Mouse (Mus musculus): ENCODE results near the gene Tmem132d. TPM values are rescaled to one million over a fixed set of nuclear protein-coding genes. Genes with fewer than 3 reads are reported as not detected.

Gene Tmem132d
- total RNA-seq, 2 experiments from 2014 or later = 62.8 to 63.5 TPM

- intact Hi-C loops (cut with DNase I) = no loop called here
- no peak for DNase-seq (ENCODE audit: low spot score in 2 of 2)
These were observed 547.0 kb downstream of the Tmem132d start for GRCm38 (mm10) chr5:127885566-127886505.

DNA sequence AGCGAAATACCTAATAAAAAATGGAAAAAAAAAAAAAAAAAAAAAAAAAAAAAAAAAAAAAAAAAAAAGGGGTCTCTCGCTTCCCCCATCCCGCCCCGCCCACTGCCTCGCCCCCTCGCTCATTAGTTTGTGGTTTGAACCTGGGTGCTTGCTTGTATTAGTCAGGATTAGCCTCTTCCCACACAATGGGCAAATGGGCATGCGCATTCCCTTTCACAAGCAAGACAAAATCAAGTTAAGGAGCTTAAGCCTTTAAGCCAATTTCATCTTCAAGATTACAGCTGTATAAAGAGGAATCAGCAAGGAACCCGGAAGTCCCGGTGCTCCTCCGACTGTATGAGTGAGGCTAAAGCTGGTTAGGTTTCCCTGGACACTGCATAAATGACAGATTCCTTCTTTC lies 549.9 kb downstream of the Tmem132d start:
- DNase-seq (ENCODE audit: low spot score in 2 of 2) = no peak
- intact Hi-C loops (cut with DNase I) = no loop called here

- DNase-seq (ENCODE audit: low spot score in 2 of 2) = no peak
- intact Hi-C loops (cut with DNase I) = no loop called here
These were observed 558.4 kb downstream of the Tmem132d start for GRCm38 (mm10) chr5:127874461-127874860.

DNA sequence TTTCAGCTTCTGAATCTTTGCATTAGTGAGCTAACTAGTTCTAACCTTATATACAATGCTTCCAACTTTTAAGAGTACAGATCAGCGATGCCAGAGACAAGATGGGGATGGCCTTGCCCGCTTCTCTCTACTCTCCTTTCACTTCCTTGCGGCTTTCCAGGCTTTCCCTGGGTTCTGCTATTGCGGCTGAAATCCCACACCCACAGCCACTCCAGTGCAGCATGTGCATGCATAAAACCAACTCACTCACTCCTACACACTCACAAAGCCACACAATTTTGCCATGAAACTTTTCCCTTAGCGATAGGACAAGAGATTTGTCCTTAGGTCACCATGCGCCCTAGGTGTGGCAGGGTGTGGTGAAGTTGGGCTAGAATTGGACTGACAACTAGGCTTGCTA lies 567.7 kb downstream of the Tmem132d start:
- peak in 1 of 2 experiments; percentile 17 for DNase-seq (ENCODE audit: low spot score in 2 of 2)
- intact Hi-C loops (cut with DNase I) = no loop called here

DNA sequence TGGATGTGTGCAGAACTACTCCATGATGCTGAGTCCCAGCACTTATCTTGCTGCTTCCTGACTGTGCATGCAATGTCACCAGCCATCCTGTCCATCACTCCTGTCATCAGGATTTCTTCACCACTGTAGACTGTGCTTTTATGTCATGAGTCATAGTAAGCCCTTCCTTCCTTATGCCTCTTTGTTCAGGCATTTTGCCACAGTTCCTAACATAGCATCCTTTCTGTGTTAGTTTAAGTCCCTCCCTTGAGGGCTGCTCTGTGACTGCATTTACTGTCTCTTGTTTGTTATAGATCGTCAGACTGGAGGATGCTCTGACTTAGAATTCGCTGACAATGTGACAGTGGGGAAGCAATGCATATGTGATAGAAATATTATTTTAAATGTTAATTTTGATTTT lies 573.2 kb downstream of the Tmem132d start:
- DNase-seq (ENCODE audit: low spot score in 2 of 2) = no peak
- intact Hi-C loops (cut with DNase I) = no loop called here

DNA sequence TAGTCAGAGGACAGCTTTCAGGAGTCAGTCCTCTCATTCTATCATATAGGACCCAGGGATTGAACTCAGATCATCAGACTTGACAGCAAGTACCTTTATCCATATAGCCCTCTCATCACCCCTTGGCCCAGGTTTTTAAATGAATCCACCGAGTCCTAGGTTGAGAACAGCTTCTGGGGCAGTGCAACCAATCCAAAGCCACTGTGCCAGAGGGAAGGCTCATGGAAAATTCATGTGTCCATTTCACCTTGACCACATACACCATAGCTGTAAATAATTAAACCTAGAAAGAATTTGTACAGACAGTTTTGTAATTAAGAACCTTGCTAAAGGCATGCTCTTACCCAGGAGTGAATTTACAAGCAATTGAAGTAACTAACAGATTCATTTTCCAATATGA lies 580.6 kb downstream of the Tmem132d start:
- intact Hi-C loops (cut with DNase I) = no loop called here
- no peak for DNase-seq (ENCODE audit: low spot score in 2 of 2)

DNA sequence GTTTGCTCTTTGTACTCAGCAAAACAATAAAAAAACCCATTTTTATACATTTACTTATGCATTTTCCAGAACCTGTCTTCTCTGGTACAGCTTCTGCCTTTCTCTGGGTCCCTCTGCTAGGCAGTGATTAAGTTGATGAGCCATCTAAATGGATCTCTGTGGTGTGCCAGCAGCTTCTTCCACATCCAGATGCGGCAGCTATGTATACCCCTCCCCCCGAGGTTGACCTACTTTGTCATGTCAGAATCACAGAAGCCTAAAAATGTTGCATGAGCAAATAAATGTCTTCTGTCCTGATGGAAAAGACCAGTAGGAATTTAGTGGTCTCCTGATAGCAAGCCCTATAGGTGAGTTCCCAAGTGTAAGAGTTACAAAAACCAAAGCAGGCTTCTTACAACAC lies 601.1 kb downstream of the Tmem132d start:
- no peak for DNase-seq (ENCODE audit: low spot score in 2 of 2)

GRCm38 (mm10) chr5:127830831-127831230 lies 602.0 kb downstream of the Tmem132d start:
- no peak for DNase-seq (ENCODE audit: low spot score in 2 of 2)
- intact Hi-C loops (cut with DNase I) = no loop called here

More for the DNA sequence above, 601.1 kb downstream of the Tmem132d start:
- intact Hi-C loops (cut with DNase I) = no loop called here

- intact Hi-C loops (cut with DNase I) = loop anchor here (10.0 kb wide), 1 partner anchor 606 kb away; the partner anchor contains the start of gene Tmem132d
- DNase-seq (ENCODE audit: low spot score in 2 of 2) = peak in 1 of 2 experiments; percentile 18
These were observed 604.1 kb downstream of the Tmem132d start for GRCm38 (mm10) chr5:127828756-127829155.

GRCm38 (mm10) chr5:127821960-127822359 lies 610.9 kb downstream of the Tmem132d start:
- intact Hi-C loops (cut with DNase I) = loop anchor here (5.0 to 10.0 kb wide), 2 partner anchors 135 to 613 kb away; partner anchors contain the start of gene Tmem132d
- no peak for DNase-seq (ENCODE audit: low spot score in 2 of 2)

DNA sequence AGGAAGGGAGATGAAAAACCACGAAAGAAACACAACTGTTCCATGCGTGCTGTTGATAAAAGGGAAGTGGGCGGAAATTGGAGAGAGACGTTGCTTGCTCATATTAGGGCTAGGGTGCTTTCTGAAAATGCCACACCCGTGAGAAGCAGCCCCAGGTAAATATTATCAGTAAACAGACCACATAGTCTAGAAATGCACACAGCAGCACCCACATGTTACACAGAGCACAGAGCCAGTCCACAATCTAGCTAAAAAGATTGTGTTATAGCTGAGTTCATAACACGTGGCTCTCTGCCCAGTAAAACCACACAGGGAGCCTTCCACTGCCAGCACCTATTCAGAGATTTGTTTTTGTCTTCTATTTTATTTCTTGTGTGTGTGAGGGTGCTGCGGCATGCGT lies 617.6 kb downstream of the Tmem132d start:
- peak in 1 of 2 experiments; percentile 20 for DNase-seq (ENCODE audit: low spot score in 2 of 2)
- intact Hi-C loops (cut with DNase I) = no loop called here

DNA sequence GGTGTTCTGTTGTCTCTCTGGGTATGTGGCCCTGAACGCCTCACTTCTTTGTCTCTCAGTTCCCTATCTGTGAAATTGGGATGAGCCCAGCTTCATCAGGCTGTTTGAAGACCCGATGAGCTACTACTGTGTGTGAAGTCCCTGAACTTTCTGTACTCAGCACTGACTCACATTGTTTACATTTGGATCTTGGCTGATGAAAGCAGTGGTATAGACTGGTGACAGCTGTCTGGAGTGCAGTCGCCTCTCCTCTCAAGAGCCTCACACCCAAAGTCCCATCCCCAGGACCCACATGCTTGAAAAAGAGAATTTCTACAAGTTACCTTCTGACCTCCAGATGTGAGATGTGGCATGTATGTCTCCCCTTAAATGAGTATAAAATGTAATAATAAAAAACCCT lies 625.5 kb downstream of the Tmem132d start:
- intact Hi-C loops (cut with DNase I) = no loop called here
- DNase-seq (ENCODE audit: low spot score in 2 of 2) = no peak

DNA sequence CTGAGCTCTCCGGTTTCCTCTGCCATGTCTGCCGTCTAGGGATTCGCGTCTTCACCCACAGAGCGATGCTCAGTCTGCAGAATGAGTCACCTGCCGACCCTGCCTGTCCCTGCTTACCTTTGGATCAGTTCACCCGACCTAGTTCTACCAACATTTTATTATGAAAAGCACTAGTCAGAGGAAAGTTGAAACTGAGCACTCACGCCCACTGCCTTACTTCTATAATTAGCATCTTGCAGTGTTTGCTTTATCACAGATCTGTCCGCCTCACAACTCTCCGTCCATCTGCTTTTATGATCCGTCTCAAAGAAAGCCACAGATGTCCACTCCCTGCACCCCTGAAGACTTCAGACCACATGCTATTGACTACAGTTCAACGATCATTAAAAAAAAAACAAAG lies 626.0 kb downstream of the Tmem132d start:
- intact Hi-C loops (cut with DNase I) = no loop called here
- no peak for DNase-seq (ENCODE audit: low spot score in 2 of 2)

DNA sequence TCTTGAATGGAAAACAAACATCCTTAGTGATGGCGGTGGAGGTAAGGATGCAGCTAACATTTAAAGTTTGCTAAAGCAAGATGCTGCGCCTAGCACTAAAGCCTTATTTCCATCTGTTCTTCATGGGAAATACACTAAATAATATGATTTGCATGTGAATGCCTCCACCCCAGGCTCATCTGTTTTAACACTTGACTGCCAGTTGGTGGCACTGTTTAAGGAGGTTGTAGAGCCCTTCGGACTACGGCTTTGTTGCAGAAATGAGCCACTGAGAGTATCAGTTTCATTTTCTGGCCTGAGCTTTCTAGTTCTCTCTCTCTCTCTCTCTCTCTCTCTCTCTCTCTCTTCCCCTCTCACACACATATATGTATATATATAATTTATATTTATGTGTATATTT lies 632.0 kb downstream of the Tmem132d start:
- DNase-seq (ENCODE audit: low spot score in 2 of 2) = no peak

DNA sequence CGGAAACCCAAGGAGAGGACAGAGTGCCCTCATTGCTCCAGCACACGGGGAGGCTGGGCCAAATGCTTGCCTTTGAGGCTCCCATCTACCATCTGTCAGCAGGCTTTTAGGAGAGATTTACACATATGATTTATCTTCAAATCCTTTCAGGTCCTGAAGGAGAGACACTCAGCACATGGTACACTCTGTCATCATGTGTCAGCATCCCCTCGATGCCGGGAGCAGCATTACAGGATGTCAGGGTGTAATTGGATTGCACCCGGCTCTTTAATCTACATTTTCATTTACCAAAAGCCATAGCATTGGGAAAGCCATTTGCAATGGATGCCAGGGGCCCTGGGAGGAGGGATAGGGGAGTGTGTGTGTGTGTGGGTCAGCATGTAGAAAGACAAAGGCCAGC lies 651.7 kb downstream of the Tmem132d start:
- intact Hi-C loops (cut with DNase I) = no loop called here
- DNase-seq (ENCODE audit: low spot score in 2 of 2) = no peak

More for the DNA sequence above, 632.0 kb downstream of the Tmem132d start:
- intact Hi-C loops (cut with DNase I) = no loop called here

DNA sequence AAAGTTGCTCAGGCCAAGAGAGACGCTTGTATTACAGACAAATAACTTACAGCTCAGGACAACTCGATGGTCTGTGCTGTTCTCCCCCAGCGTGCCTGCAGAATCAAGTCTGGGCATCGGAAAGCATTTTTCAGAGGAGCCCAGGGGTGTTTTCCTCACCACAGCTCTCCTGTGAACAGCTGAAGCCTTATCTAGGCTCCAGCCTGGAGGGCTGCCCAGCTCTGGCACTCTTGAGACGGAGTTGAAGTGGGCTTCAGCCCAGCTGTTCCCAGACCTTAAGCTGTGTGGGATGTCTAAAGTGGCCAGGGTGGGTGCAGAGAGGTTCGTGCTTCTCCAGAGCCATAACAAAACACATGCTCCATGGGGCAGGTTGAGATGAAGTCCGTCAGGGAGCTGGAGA lies 657.1 kb downstream of the Tmem132d start:
- DNase-seq (ENCODE audit: low spot score in 2 of 2) = peak; percentile 24 to 49
- intact Hi-C loops (cut with DNase I) = no loop called here

DNA sequence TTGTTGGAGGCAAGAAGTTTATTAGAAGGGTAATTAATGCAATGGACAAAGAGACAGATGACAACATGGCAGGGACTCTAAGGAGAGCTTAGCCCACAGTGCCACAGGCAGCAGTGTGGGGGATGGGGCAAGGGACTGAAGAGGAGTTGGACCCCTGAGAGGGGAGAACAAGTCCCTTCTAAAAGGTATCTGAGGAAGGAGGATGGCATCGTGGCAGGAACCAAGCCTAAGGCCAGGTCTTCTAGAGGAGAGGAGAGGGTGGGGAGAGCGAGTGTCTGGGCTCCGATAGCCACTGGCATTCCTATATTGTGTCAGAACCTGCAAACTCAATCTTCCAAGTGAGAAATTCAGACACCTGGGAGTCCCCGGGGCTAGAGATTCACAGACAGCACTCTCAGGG lies 674.3 kb downstream of the Tmem132d start:
- DNase-seq (ENCODE audit: low spot score in 2 of 2) = no peak
- intact Hi-C loops (cut with DNase I) = no loop called here

- no peak for DNase-seq (ENCODE audit: low spot score in 2 of 2)
- intact Hi-C loops (cut with DNase I) = no loop called here
These were observed 676.0 kb downstream of the Tmem132d start for GRCm38 (mm10) chr5:127756671-127757423.

- no peak for DNase-seq (ENCODE audit: low spot score in 2 of 2)
- intact Hi-C loops (cut with DNase I) = no loop called here
These were observed 676.9 kb downstream of the Tmem132d start for GRCm38 (mm10) chr5:127756011-127756410.

- no peak for DNase-seq (ENCODE audit: low spot score in 2 of 2)
- intact Hi-C loops (cut with DNase I) = no loop called here
These were observed 677.3 kb downstream of the Tmem132d start for GRCm38 (mm10) chr5:127755594-127755993.

Measured in left cerebral cortex, postnatal 36 days (tissue).